Mouse (Mus musculus): ENCODE results near the gene Rgl2.
A peak's percentile ranks its signal among the peaks of the same experiment; 100 is the strongest.

- TF ChIP-seq CTCF (IDR thresholded peaks at IDR 0.05; ENCODE audit: insufficient read depth, low read length) (no peak), POLR2A (IDR thresholded peaks at IDR 0.05; ENCODE audit: borderline replicate concordance, extremely low read depth, low read depth, low read length) (peak; percentile 94)
Observed at GRCm38 (mm10) chr17:33955555-33956214, 26.3 kb downstream of the Rgl2 start, which contains the start of the genes Vps52 and Rps18.
